Mouse (Mus musculus) mouse trophoblast stem cell (cell line): Measurements from ENCODE around the gene Phyhipl.

Experiments used
- in situ Hi-C, 2 experiments: fragments of 300-500 bp; cut with MseI, MboI; formaldehyde crosslinking; loops; 2 replicates in 1 of 2; 3 replicates in 1 of 2; pipeline ENCODE4 v1.15.1; 2025

Gene Phyhipl

GRCm38 (mm10) chr10:70655828-70656227 lies at the start of gene Phyhipl:
TSS of gene Phyhipl (minus strand) at chr10:70655965.
- in situ Hi-C loops: no loop called here

DNA sequence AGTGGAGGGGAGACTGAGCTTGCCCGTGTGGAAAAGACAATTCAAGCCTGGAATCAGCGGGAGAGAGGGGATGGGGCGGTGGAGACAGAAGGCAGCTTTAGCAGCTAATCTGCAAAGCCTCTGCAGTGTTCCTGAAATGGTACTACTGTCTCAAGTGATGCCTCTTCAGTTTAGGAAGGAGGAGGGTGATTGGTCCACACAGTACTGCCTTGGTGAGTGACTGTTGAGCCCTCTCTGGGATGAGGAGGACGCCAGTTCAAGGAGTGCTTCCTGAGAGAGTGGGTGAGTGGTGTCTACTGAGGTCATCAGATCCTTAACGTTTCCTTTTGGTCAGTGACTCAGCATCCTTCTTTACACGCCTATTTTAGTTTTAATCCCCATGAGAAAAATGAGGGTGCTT lies 47.4 kb upstream of the Phyhipl start:
- in situ Hi-C loops: no loop called here

- in situ Hi-C loops: no loop called here
Observed at GRCm38 (mm10) chr10:70699581-70699980, 43.8 kb upstream of the Phyhipl start.

- in situ Hi-C loops: no loop called here
Observed at GRCm38 (mm10) chr10:70698014-70698413, 42.2 kb upstream of the Phyhipl start.

- in situ Hi-C loops: no loop called here
Observed at GRCm38 (mm10) chr10:70696748-70697585, 41.2 kb upstream of the Phyhipl start.

GRCm38 (mm10) chr10:70689346-70689745 lies 33.6 kb upstream of the Phyhipl start:
- in situ Hi-C loops: no loop called here

DNA sequence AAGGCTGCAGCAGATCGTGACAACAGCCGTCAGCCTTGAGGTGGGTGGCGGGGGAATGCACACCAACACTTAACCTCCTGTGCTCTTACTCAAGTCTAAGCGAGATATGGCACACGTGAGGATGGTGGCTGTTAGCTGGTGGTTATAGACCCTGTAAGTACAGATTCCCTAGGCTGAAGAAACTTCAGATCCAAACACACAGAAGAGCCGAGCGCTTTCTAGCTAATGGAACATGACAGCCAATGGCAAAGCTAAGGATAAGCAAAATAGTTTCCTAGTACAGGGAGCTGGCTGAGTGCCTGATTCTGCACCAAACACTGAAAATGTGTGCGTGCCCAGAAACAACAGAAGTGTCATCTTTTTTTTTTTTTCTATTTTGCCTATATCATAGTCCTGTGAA lies 33.1 kb upstream of the Phyhipl start:
- in situ Hi-C loops: no loop called here

- in situ Hi-C loops: no loop called here
Observed at GRCm38 (mm10) chr10:70686941-70687703, 31.4 kb upstream of the Phyhipl start.

DNA sequence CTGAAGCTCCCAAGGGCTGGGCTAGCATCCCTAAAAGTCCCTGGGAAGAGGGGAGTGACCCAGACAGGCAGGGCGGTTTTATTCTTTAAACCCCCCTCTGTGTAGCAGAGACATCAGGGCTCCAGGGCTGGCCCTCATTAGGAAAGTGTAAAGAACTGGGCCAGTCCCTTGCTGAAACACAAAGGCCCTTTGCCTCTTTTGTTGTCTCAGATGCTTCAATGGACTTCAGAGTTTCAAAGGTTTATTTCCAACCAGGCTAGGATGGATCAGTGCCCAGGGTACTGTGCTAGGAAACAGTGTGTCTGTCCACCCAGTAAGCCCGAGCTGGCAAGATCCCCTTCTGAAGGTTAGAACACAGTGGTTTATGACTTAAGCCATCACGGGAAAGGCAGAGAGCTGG lies 30.7 kb upstream of the Phyhipl start:
- in situ Hi-C loops: no loop called here

GRCm38 (mm10) chr10:70683508-70683907 lies 27.7 kb upstream of the Phyhipl start:
- in situ Hi-C loops: no loop called here

- in situ Hi-C loops: no loop called here
Observed at GRCm38 (mm10) chr10:70677946-70678345, 22.2 kb upstream of the Phyhipl start.

GRCm38 (mm10) chr10:70656272-70656671 lies 507 bp upstream of the Phyhipl start:
- in situ Hi-C loops: no loop called here

DNA sequence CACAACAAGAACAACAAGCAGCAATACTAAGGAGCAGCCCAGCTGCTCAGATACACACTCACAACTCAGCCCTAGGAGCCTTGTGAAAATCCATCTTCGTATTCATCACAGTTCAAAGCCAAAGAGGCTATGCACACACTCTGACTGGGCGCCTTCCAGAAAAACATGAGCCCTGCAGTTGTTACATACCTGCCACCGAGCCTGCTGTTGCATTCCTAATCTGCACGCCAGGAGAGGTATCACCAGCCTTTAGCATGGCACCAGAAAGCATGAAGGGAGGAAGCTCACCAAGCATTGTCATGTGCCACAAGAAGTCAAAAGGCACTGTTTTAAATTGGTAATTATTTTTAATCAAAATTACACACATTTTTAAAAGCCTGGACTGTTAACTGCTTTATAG lies 1.1 kb downstream of the Phyhipl start:
- in situ Hi-C loops: no loop called here

- in situ Hi-C loops: no loop called here
Observed at GRCm38 (mm10) chr10:70654139-70654538, 1.6 kb downstream of the Phyhipl start.

DNA sequence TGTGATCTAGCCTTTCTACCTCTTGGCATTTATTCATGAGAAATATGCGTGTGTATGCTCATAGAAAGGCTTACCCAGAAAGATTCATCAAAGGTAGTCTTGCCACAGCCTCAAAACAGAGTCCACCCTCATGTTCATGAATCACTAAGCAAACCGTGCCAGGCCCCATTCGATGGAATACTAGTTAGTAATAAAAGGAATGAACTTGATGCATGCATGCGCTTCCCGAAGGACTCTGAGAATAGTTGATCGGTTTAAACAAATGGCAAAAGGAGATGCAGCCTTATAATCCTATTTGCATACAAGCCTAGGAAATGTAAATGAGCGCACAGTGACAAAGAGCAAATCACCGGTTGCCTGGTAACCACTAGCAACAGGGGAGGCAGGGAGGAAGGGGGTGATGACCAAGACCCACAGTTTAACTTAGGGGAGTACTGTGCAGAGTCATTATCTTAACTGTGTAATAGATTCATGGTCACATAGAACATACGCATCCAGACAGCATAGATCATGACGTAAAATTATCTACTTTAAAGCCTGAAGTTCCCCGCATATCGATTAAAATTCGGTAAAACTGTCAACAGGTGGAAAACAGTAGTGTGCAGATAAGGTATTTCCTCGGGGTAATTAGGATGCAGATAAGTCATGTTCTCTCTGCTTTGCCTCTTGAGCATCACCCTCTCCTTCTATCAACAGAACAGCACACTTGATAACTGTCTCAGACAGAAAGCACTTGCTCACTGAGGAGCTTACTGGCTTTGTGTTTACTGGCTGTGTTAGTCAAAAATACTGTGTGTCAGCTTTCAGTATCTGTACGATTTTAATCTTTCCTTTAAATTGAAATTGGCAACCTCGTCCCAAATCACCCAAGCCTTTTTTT lies 3.8 kb downstream of the Phyhipl start:
- in situ Hi-C loops: no loop called here

DNA sequence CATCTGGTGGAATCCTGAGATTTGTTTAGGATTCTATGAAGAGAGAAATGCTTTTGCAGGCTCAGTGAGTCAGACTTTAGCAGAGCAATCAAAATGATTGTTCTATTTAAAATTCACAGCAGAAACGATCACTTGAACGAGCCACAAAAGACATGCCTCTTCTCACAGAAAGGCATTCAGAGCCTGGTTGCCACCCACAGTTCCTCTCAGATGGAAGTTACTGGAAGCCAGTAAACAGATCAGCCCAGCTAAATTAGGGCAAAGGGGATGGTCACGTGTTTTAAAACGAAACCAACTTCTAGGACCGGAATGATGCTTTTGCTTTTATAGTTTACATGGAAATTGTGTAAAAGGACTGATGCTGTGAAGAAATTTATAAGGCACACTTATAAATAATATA lies 6.9 kb downstream of the Phyhipl start:
- in situ Hi-C loops: no loop called here

DNA sequence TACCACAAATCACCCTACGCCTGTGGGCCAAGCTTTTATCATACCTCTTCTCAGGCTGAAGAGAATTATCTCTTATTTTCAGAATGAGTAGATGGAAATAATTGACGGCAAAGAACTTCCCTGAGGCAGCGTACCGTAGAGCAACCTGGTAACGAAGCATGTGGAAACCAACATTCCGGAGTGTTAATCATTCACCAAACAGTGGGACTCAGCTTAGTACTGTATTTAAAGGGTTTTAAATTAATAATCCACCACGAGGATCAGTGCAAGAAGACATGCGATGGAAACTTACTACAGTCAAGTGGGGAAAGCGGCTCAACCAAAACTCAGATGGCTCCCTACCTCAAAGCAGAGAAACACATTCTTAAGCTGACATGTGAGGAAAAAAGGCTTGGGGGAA lies 12.6 kb downstream of the Phyhipl start:
- in situ Hi-C loops: no loop called here

- in situ Hi-C loops: no loop called here
Observed at GRCm38 (mm10) chr10:70640896-70641596, 14.7 kb downstream of the Phyhipl start.

DNA sequence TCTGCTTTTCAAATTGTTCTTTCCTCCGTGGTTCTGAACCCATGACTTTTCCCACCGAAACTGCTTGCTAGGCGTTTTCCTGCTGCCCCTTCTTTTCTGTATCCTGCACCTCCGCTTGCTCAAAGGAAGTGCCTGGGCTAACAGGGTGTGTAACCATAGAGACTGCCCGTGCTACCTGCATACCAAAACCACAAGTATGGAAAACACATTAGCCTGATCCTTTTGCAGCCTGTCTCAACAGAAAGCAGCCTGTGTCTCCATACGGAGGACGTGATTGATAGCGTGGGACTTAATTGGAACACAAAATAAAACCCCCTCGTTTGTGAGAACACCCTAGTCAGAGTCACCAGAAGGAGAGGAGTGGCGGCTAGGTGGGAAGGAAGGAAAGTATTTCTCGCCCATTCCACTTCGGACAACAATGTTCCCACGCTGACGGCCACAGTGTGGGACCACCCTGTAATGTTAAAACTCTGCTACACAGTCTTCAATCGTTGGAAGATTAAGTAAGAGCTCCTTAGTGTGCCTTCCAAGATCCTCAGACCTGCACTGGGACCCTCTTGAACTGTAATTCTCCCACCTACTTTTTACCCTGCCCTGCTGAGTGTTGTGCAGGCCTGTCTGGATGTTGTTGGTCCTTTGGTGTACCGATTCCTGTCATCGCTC lies 15.6 kb downstream of the Phyhipl start:
- in situ Hi-C loops: no loop called here

GRCm38 (mm10) chr10:70637640-70638328 lies 18.0 kb downstream of the Phyhipl start:
- in situ Hi-C loops: no loop called here
